Mouse (Mus musculus): ENCODE results near the gene Piwil1. TPM values are rescaled to one million over a fixed set of nuclear protein-coding genes. Genes with fewer than 3 reads are reported as not detected.

The Piwil1 gene
- polyA plus RNA-seq, 1 experiment from 2014 or later: not detected

DNA sequence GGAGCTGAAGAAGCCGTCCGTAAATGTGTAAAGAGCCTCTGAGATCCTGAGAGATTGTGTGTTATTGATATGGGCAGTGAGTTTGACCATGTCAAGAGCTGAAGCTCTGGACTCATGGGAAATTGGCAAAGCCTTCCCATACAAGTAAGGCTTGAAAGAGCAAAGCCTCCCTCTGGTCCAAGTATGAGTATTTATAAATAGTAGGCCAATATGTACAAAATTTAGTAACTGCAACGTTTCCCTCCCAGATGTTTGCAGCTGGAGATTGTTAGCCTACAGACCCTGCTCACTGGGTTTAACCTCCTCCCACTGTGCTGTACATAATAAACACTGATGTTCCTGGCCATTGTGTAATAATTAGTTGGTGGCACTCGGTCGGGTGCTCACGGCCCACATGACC is 24.5 kb upstream of the Piwil1 start:
- H3K4me3 ChIP-seq (ENCODE audit: low read depth, low read length): no peak overlapping the region
- no peak overlapping the region for H3K9ac ChIP-seq (ENCODE audit: low read depth, low read length)
- no peak overlapping the region for H3K27ac ChIP-seq (ENCODE audit: low read depth, low read length)
- H3K4me2 ChIP-seq: no peak overlapping the region
- 78% methylated on average over 6 of the region's 6 CpGs for WGBS (ENCODE audit: insufficient replicate concordance)
- no peaks in the 10 kb centered on the region for H3K4me1 ChIP-seq (ENCODE audit: control insufficient read depth, insufficient read depth, low read length)
- no peaks in the 10 kb centered on the region for H3K36me3 ChIP-seq (ENCODE audit: control insufficient read depth, insufficient read depth, low read length)
- ATAC-seq (replicated peaks; ENCODE audit: insufficient number of reproducible peaks, low FRiP score, low TSS enrichment): no peak
- no peaks in the 10 kb centered on the region for H3K9me3 ChIP-seq (replicated peaks; ENCODE audit: control insufficient read depth, low read length)
- no peaks in the 10 kb centered on the region for H3K27me3 ChIP-seq (ENCODE audit: control insufficient read depth, insufficient read depth, low read length)

DNA sequence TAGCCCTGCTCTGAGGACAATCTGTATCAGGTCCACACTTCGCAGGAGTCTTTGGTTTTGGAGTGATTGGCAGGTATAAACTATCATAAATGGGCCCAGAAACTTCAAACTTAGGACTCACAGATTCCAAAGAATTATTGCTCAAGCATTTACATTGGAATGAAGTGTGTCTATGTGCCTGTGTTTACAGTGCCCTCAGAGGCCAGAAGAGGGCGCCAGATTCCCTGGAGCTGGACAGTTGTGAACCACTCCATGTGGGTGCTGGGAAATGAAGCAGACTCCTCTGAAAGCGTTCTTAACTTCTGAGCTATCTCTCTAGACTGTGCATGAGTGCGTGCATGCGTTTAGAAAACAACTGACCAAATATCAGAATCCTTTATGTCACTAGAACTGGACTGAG is 20.9 kb upstream of the Piwil1 start:
- H3K27ac ChIP-seq (ENCODE audit: low read depth, low read length): no peak overlapping the region
- no peaks in the 10 kb centered on the region for H3K36me3 ChIP-seq (ENCODE audit: control insufficient read depth, insufficient read depth, low read length)
- no peaks in the 10 kb centered on the region for H3K27me3 ChIP-seq (ENCODE audit: control insufficient read depth, insufficient read depth, low read length)
- no peak overlapping the region for H3K4me2 ChIP-seq
- no peak overlapping the region for H3K4me3 ChIP-seq (ENCODE audit: low read depth, low read length)
- WGBS (ENCODE audit: insufficient replicate concordance): 36% methylated on average over 5 of the region's 5 CpGs
- H3K9ac ChIP-seq (ENCODE audit: low read depth, low read length): no peak overlapping the region
- H3K9me3 ChIP-seq (replicated peaks; ENCODE audit: control insufficient read depth, low read length): no peaks in the 10 kb centered on the region
- no peaks in the 10 kb centered on the region for H3K4me1 ChIP-seq (ENCODE audit: control insufficient read depth, insufficient read depth, low read length)
- no peak for ATAC-seq (replicated peaks; ENCODE audit: insufficient number of reproducible peaks, low FRiP score, low TSS enrichment)

DNA sequence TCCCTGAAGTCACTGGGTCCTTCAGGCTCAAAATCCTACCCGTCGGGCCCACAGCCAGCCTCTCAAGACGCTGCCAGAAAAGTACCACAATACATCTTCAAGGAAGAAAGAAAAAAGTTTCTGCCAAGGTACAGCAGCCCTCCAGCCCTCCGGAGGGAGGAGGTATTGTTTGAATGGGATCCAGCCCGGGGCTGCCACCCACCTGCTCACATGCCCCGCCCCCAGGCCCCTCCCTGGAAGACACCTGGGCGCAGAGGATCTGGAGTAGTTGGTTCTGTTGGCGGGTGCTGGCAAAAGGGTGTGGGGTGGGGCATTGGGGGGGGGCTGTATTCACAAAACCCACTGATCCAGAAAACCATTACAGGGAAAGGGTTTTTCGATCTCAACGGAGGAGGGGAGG is 18.1 kb upstream of the Piwil1 start:
- 29% methylated on average over 10 of the region's 10 CpGs for WGBS (ENCODE audit: insufficient replicate concordance)
- Histone ChIP-seq H3K9me3 (replicated peaks; ENCODE audit: control insufficient read depth, low read length) (no peaks in the 10 kb centered on the region; the same call in 1 of the 2 replicates), H3K9ac (ENCODE audit: low read depth, low read length) (no peak overlapping the region), H3K36me3 (ENCODE audit: control insufficient read depth, insufficient read depth, low read length) (no peaks in the 10 kb centered on the region), H3K4me3 (ENCODE audit: low read depth, low read length) (no peak overlapping the region), H3K27ac (ENCODE audit: low read depth, low read length) (no peak overlapping the region), H3K4me2 (no peak overlapping the region), H3K27me3 (ENCODE audit: control insufficient read depth, insufficient read depth, low read length) (no peaks in the 10 kb centered on the region), H3K4me1 (ENCODE audit: control insufficient read depth, insufficient read depth, low read length) (no peaks in the 10 kb centered on the region)
- ATAC-seq (replicated peaks; ENCODE audit: insufficient number of reproducible peaks, low FRiP score, low TSS enrichment): no peak

DNA sequence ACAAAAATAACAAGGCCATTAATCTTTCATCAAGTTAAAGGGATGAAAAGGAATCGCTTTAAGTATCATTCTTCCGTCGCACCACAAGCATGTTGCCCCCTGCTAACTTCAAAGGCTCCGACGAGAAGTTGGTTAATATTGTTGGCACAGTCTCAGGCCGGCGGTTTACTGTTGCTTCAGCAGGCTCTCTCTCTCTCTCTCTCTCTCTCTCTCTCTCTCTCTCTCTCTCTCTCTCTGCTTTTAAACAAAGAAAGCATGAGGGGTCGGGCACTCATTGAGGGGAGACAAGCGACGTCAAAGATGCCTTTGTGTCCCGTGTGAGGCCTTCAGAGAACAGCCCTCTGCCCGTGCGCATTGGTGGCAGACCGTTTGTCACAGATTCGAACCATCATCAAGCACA is 17.7 kb upstream of the Piwil1 start:
- no peak overlapping the region for H3K27ac ChIP-seq (ENCODE audit: low read depth, low read length)

DNA sequence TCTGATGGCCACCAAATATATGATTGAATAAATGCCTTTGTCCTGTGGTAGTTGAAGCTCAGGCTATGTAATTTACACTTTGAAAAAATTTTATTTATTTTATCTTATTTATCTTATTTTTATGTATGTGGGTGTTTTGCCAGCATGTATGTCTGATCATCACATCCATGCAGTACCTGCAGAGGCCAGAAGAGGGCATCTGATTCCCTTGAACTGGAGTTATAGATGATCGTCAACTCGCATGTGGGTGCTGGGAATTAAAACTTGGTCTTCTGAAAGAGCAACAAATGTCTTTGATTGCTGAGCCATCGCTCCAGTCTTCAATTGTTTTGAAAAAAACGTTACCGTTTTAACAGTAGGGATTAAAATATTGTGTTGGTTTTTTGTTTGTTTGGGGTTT is 15.2 kb upstream of the Piwil1 start:
- H3K4me2 ChIP-seq: no peak overlapping the region
- no peak overlapping the region for H3K4me3 ChIP-seq (ENCODE audit: low read depth, low read length)
- no peak for ATAC-seq (replicated peaks; ENCODE audit: insufficient number of reproducible peaks, low FRiP score, low TSS enrichment)
- no peak overlapping the region for H3K9ac ChIP-seq (ENCODE audit: low read depth, low read length)
- H3K27me3 ChIP-seq (ENCODE audit: control insufficient read depth, insufficient read depth, low read length): no peaks in the 10 kb centered on the region
- 78% methylated on average over 5 of the region's 5 CpGs for WGBS (ENCODE audit: insufficient replicate concordance)
- no peaks in the 10 kb centered on the region; the same call in 1 of the 2 replicates for H3K9me3 ChIP-seq (replicated peaks; ENCODE audit: control insufficient read depth, low read length)
- no peaks in the 10 kb centered on the region for H3K4me1 ChIP-seq (ENCODE audit: control insufficient read depth, insufficient read depth, low read length)
- H3K27ac ChIP-seq (ENCODE audit: low read depth, low read length): no peak overlapping the region
- no peaks in the 10 kb centered on the region for H3K36me3 ChIP-seq (ENCODE audit: control insufficient read depth, insufficient read depth, low read length)

More for the DNA sequence above, 17.7 kb upstream of the Piwil1 start:
- ATAC-seq (replicated peaks; ENCODE audit: insufficient number of reproducible peaks, low FRiP score, low TSS enrichment): no peak
- 36% methylated on average over 15 of the region's 15 CpGs for WGBS (ENCODE audit: insufficient replicate concordance)
- Histone ChIP-seq H3K27me3 (ENCODE audit: control insufficient read depth, insufficient read depth, low read length) (no peaks in the 10 kb centered on the region), H3K36me3 (ENCODE audit: control insufficient read depth, insufficient read depth, low read length) (no peaks in the 10 kb centered on the region), H3K4me2 (no peak overlapping the region), H3K4me1 (ENCODE audit: control insufficient read depth, insufficient read depth, low read length) (no peaks in the 10 kb centered on the region), H3K4me3 (ENCODE audit: low read depth, low read length) (no peak overlapping the region), H3K9me3 (replicated peaks; ENCODE audit: control insufficient read depth, low read length) (no peaks in the 10 kb centered on the region; the same call in 1 of the 2 replicates), H3K9ac (ENCODE audit: low read depth, low read length) (no peak overlapping the region)

DNA sequence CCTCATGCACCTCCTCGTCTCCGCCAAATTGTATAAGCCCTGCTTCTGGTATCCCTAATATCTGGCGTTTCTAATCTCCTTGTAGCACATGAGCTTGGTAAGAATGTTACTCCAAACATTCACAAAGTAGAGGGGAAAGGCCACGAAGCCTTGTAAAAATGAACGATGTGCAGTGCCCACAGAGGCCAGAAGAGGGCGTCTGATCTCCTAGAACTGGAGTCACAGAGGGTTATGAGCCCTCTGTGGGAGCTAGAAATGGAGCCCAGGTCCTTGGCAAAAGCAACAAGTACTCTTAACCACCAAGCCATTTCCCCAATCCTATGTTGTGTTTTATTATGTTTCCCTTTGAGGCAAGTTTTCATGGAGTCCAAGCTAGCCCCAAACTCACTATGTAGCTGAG is 8.2 kb upstream of the Piwil1 start:
- H3K9me3 ChIP-seq (replicated peaks; ENCODE audit: control insufficient read depth, low read length): no peaks in the 10 kb centered on the region
- H3K4me1 ChIP-seq (ENCODE audit: control insufficient read depth, insufficient read depth, low read length): no peaks in the 10 kb centered on the region
- H3K36me3 ChIP-seq (ENCODE audit: control insufficient read depth, insufficient read depth, low read length): no peaks in the 10 kb centered on the region
- H3K9ac ChIP-seq (ENCODE audit: low read depth, low read length): no peak overlapping the region
- WGBS (ENCODE audit: insufficient replicate concordance): 64% methylated on average over 6 of the region's 6 CpGs
- no peak overlapping the region for H3K4me2 ChIP-seq
- ATAC-seq (replicated peaks; ENCODE audit: insufficient number of reproducible peaks, low FRiP score, low TSS enrichment): no peak
- H3K27ac ChIP-seq (ENCODE audit: low read depth, low read length): no peak overlapping the region
- H3K4me3 ChIP-seq (ENCODE audit: low read depth, low read length): no peak overlapping the region
- no peaks in the 10 kb centered on the region for H3K27me3 ChIP-seq (ENCODE audit: control insufficient read depth, insufficient read depth, low read length)

DNA sequence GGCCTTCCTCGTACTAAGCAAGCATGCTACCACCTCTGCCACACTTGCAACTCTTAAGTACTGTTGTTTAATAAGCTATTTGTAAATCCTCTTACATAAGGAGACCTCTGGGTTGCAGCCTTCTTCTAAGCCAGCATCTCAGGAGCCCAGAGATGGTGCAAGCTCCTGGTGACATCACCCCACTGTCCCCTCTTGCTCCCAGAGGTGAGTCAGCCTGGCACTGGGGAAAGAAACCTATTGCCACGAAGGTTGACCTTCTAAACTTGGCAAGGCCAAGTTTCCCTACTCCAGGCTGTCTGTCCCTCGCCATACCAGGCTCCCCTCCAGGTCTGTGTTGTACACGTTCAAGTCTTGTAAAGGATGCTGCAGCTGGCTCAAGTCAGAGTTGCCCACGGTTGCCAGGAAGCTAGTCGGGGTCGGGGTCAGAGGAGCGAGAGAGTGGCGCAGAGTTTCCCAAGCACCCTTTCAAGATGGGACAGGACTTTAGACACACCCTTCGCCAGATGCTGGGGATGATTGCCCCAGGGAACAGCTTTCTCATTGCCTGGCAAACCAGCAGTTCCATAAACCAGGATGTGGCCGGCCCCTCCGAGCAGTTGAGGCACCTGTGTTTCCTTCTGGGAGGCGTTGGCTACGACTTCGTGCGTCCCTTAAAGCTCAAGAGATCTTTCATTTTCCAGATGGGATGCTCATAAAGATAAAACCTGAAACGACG is 7.6 kb upstream of the Piwil1 start:
- no peak overlapping the region for H3K4me3 ChIP-seq (ENCODE audit: low read depth, low read length)
- no peak overlapping the region for H3K27ac ChIP-seq (ENCODE audit: low read depth, low read length)
- H3K4me2 ChIP-seq: no peak overlapping the region
- no peaks in the 10 kb centered on the region for H3K27me3 ChIP-seq (ENCODE audit: control insufficient read depth, insufficient read depth, low read length)
- no peaks in the 10 kb centered on the region for H3K36me3 ChIP-seq (ENCODE audit: control insufficient read depth, insufficient read depth, low read length)
- no peaks in the 10 kb centered on the region for H3K9me3 ChIP-seq (replicated peaks; ENCODE audit: control insufficient read depth, low read length)
- 69% methylated on average over 18 of the region's 18 CpGs for WGBS (ENCODE audit: insufficient replicate concordance)
- H3K9ac ChIP-seq (ENCODE audit: low read depth, low read length): no peak overlapping the region
- no peaks in the 10 kb centered on the region for H3K4me1 ChIP-seq (ENCODE audit: control insufficient read depth, insufficient read depth, low read length)
- ATAC-seq (replicated peaks; ENCODE audit: insufficient number of reproducible peaks, low FRiP score, low TSS enrichment): no peak

DNA sequence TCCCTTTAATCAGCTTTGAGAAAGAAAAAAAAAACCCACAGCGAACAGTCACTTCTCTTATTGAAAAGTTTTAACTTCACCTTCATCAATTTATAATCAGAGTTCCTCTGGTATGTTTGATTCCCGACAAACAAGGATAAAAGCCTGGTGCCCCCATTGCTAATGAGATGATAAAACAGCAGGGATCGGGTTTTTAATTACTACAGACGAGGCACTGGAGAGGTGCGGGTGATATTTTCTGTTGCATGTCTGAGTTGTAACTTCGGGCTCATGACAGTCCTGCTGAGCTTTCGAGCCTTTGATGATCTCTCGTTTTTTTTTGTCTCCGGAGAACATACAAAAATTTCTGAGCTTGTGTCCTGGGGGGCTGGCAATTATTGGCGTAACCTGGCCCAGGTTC is 5.5 kb upstream of the Piwil1 start:
- no peak overlapping the region for H3K4me2 ChIP-seq
- H3K27ac ChIP-seq (ENCODE audit: low read depth, low read length): no peak overlapping the region
- no peaks in the 10 kb centered on the region for H3K36me3 ChIP-seq (ENCODE audit: control insufficient read depth, insufficient read depth, low read length)
- 74% methylated on average over 10 of the region's 10 CpGs for WGBS (ENCODE audit: insufficient replicate concordance)
- H3K9ac ChIP-seq (ENCODE audit: low read depth, low read length): no peak overlapping the region
- H3K9me3 ChIP-seq (replicated peaks; ENCODE audit: control insufficient read depth, low read length): no peaks in the 10 kb centered on the region
- no peaks in the 10 kb centered on the region for H3K27me3 ChIP-seq (ENCODE audit: control insufficient read depth, insufficient read depth, low read length)
- no peak overlapping the region for H3K4me3 ChIP-seq (ENCODE audit: low read depth, low read length)
- H3K4me1 ChIP-seq (ENCODE audit: control insufficient read depth, insufficient read depth, low read length): no peaks in the 10 kb centered on the region
- no peak for ATAC-seq (replicated peaks; ENCODE audit: insufficient number of reproducible peaks, low FRiP score, low TSS enrichment)

DNA sequence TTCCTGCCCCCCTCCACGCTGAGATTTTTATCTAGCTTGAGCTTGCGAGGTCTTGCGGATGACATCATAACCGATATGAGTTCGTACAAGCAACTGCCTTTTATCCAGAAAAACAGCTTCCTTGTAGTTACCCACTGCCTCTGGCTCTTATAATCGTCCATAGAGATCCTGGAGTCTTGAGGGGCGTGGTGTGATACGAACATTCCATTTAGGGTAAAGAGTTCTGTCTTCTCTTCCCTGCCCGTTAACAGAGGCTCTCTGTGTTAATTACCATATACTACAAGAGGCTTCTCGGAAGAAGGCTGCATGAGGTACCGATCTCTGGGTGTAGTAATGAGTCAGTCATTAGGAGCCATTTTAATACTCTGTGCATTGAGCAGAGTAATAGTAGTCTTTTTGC is 1.6 kb upstream of the Piwil1 start:
- Histone ChIP-seq H3K27me3 (ENCODE audit: control insufficient read depth, insufficient read depth, low read length) (no peaks in the 10 kb centered on the region), H3K4me3 (ENCODE audit: low read depth, low read length) (no peak overlapping the region), H3K9me3 (replicated peaks; ENCODE audit: control insufficient read depth, low read length) (no peaks in the 10 kb centered on the region), H3K9ac (ENCODE audit: low read depth, low read length) (no peak overlapping the region), H3K27ac (ENCODE audit: low read depth, low read length) (no peak overlapping the region), H3K36me3 (ENCODE audit: control insufficient read depth, insufficient read depth, low read length) (no peaks in the 10 kb centered on the region), H3K4me2 (no peak overlapping the region), H3K4me1 (ENCODE audit: control insufficient read depth, insufficient read depth, low read length) (no peaks in the 10 kb centered on the region)
- WGBS (ENCODE audit: insufficient replicate concordance): 54% methylated on average over 11 of the region's 11 CpGs
- ATAC-seq (replicated peaks; ENCODE audit: insufficient number of reproducible peaks, low FRiP score, low TSS enrichment): no peak

All from heart, embryonic 11.5 days (tissue).